Comparison of ENCODE assay signal across 8 mouse cellular contexts in genomic region chr19:45036867-45037266, GRCm38 (mm10). TPM values are rescaled to one million over a fixed set of nuclear protein-coding genes. Genes with fewer than 3 reads are reported as not detected.
DNase-seq lines count a peak whose midpoint lies in the region; ATAC-seq and TF ChIP-seq lines count a peak whose summit lies in the region.

No protein-coding gene starts in this region.

- DNase-seq in hindbrain, postnatal 0 days (ENCODE audit: low spot score) = peak; percentile 37
- peak; percentile 48 for DNase-seq in CD4-positive helper T cell, adult 2 months (ENCODE audit: low read depth, low spot score)
- DNase-seq in adrenal gland, postnatal 25 days = peak; percentile 80
- peak; percentile 84 for DNase-seq in lung, postnatal 14 days
- DNase-seq in ovary, adult 18-20 months (ENCODE audit: low spot score) = no peak
- DNase-seq in frontal cortex, postnatal 14 days (ENCODE audit: low spot score in 2 of 2) = no peak

- no peaks in the 10 kb centered on the region for H3K9me3 ChIP-seq in hindbrain, postnatal 0 days (ENCODE audit: low read length)
- no peaks in the 10 kb centered on the region for H3K9me3 ChIP-seq in hindbrain, embryonic 16.5 days (ENCODE audit: control insufficient read depth, low read length)

- ATAC-seq in hindbrain, postnatal 0 days = no peak
- ATAC-seq in hindbrain, embryonic 16.5 days = no peak
- peak; percentile 64 for ATAC-seq in granulocyte monocyte progenitor cell, adult 5-6 weeks (replicated peaks; ENCODE audit: poor library complexity, severe bottlenecking)

- H3K27me3 ChIP-seq in hindbrain, postnatal 0 days (ENCODE audit: insufficient read depth, low read length) = no peaks in the 10 kb centered on the region
- no peaks in the 10 kb centered on the region for H3K27me3 ChIP-seq in hindbrain, embryonic 16.5 days (replicated peaks; ENCODE audit: control insufficient read depth, insufficient read depth, low read length)

- no peak overlapping the region for H3K4me2 ChIP-seq in hindbrain, postnatal 0 days (ENCODE audit: low read depth, low read length)
- H3K4me2 ChIP-seq in hindbrain, embryonic 16.5 days (ENCODE audit: low read length) = no peak overlapping the region

- TF ChIP-seq CTCF in hindbrain, postnatal 0 days (IDR thresholded peaks at IDR 0.05; ENCODE audit: low read depth) = peak; percentile 62

- WGBS in hindbrain, postnatal 0 days = 31% methylated on average over 16 of the region's 16 CpGs
- WGBS in hindbrain, embryonic 16.5 days = 30% methylated on average over 16 of the region's 16 CpGs

- H3K27ac ChIP-seq in hindbrain, postnatal 0 days = no peak overlapping the region
- no peak overlapping the region for H3K27ac ChIP-seq in hindbrain, embryonic 16.5 days (ENCODE audit: low read depth, low read length)

- no peak overlapping the region for H3K4me3 ChIP-seq in hindbrain, postnatal 0 days (ENCODE audit: low read length)
- H3K4me3 ChIP-seq in hindbrain, embryonic 16.5 days (ENCODE audit: low read length) = no peak overlapping the region

- no peak overlapping the region for H3K9ac ChIP-seq in hindbrain, postnatal 0 days (replicated peaks; ENCODE audit: low read length)
- H3K9ac ChIP-seq in hindbrain, embryonic 16.5 days (ENCODE audit: low read depth, low read length) = no peak overlapping the region

- no peaks in the 10 kb centered on the region for H3K4me1 ChIP-seq in hindbrain, postnatal 0 days (ENCODE audit: insufficient read depth, low read length)
- no peaks in the 10 kb centered on the region; the same call in 1 of the 2 replicates for H3K4me1 ChIP-seq in hindbrain, embryonic 16.5 days (ENCODE audit: control insufficient read depth, insufficient read depth, low read depth, low read length)

- no peaks in the 10 kb centered on the region for H3K36me3 ChIP-seq in hindbrain, postnatal 0 days (ENCODE audit: insufficient read depth, low read length)
- no peaks in the 10 kb centered on the region for H3K36me3 ChIP-seq in hindbrain, embryonic 16.5 days (ENCODE audit: control insufficient read depth, insufficient read depth, low read length)

RNA-seq across cellular contexts. Expression of gene Pdzd7, which starts 8.7 kb away (rescaled TPM):
- total RNA-seq in hindbrain, postnatal 0 days (2014; rRNA removed) = 4.8 and 7.7 TPM in 2 replicates
- polyA plus RNA-seq in hindbrain, postnatal 0 days (2015; fragmentation: Nextera tagmentation; extraction: Ambion mirVana) = 1.9 and 2.5 TPM in 2 replicates
- polyA plus RNA-seq in hindbrain, embryonic 16.5 days (2015; fragmentation: Nextera tagmentation; extraction: Ambion mirVana) = 3.0 and 3.2 TPM in 2 replicates
- 0.52 TPM in 1 of 2 replicates, not detected in the other for total RNA-seq in adrenal gland, postnatal 25 days (2021)
- 0.24 TPM in 1 of 2 replicates, not detected in the other for total RNA-seq in granulocyte monocyte progenitor cell, adult 5-6 weeks (2014; fragmentation: Nextera tagmentation)
- not detected in 2 replicates for total RNA-seq in granulocyte monocyte progenitor cell, adult 5-6 weeks (2017)

RNA-seq across cellular contexts. Expression of gene Sfxn3, which starts 10.4 kb away (rescaled TPM):
- total RNA-seq in hindbrain, postnatal 0 days (2014; rRNA removed) = 63.9 and 76.9 TPM in 2 replicates
- polyA plus RNA-seq in hindbrain, postnatal 0 days (2015; fragmentation: Nextera tagmentation; extraction: Ambion mirVana) = 64.4 and 77.3 TPM in 2 replicates
- polyA plus RNA-seq in hindbrain, embryonic 16.5 days (2015; fragmentation: Nextera tagmentation; extraction: Ambion mirVana) = 76.8 and 85.4 TPM in 2 replicates
- 49.3 and 65.0 TPM in 2 replicates for total RNA-seq in adrenal gland, postnatal 25 days (2021)
- 10.5 and 21.1 TPM in 2 replicates for total RNA-seq in granulocyte monocyte progenitor cell, adult 5-6 weeks (2014; fragmentation: Nextera tagmentation)
- total RNA-seq in granulocyte monocyte progenitor cell, adult 5-6 weeks (2017) = 3.7 and 5.3 TPM in 2 replicates

RNA-seq across cellular contexts. Expression of gene Lzts2, which starts 22.7 kb away (rescaled TPM):
- total RNA-seq in hindbrain, postnatal 0 days (2014; rRNA removed) = 44.1 and 44.7 TPM in 2 replicates
- polyA plus RNA-seq in hindbrain, postnatal 0 days (2015; fragmentation: Nextera tagmentation; extraction: Ambion mirVana) = 16.4 and 17.0 TPM in 2 replicates
- polyA plus RNA-seq in hindbrain, embryonic 16.5 days (2015; fragmentation: Nextera tagmentation; extraction: Ambion mirVana) = 14.8 and 18.7 TPM in 2 replicates
- total RNA-seq in adrenal gland, postnatal 25 days (2021) = 83.2 and 101 TPM in 2 replicates
- total RNA-seq in granulocyte monocyte progenitor cell, adult 5-6 weeks (2014; fragmentation: Nextera tagmentation) = 4.9 and 7.9 TPM in 2 replicates
- 6.9 and 9.9 TPM in 2 replicates for total RNA-seq in granulocyte monocyte progenitor cell, adult 5-6 weeks (2017)

RNA-seq across cellular contexts. Expression of gene Mrpl43, which starts 30.6 kb away (rescaled TPM):
- 97.1 and 98.4 TPM in 2 replicates for total RNA-seq in hindbrain, postnatal 0 days (2014; rRNA removed)
- polyA plus RNA-seq in hindbrain, postnatal 0 days (2015; fragmentation: Nextera tagmentation; extraction: Ambion mirVana) = 109 and 115 TPM in 2 replicates
- 90.1 and 98.4 TPM in 2 replicates for polyA plus RNA-seq in hindbrain, embryonic 16.5 days (2015; fragmentation: Nextera tagmentation; extraction: Ambion mirVana)
- 47.9 and 53.7 TPM in 2 replicates for total RNA-seq in adrenal gland, postnatal 25 days (2021)
- 41.8 and 53.7 TPM in 2 replicates for total RNA-seq in granulocyte monocyte progenitor cell, adult 5-6 weeks (2014; fragmentation: Nextera tagmentation)
- total RNA-seq in granulocyte monocyte progenitor cell, adult 5-6 weeks (2017) = 35.5 and 37.9 TPM in 2 replicates

RNA-seq across cellular contexts. Expression of gene Twnk, which starts 31.4 kb away (rescaled TPM):
- total RNA-seq in hindbrain, postnatal 0 days (2014; rRNA removed) = 7.5 and 8.6 TPM in 2 replicates
- polyA plus RNA-seq in hindbrain, postnatal 0 days (2015; fragmentation: Nextera tagmentation; extraction: Ambion mirVana) = 8.2 and 8.5 TPM in 2 replicates
- polyA plus RNA-seq in hindbrain, embryonic 16.5 days (2015; fragmentation: Nextera tagmentation; extraction: Ambion mirVana) = 12.4 and 15.5 TPM in 2 replicates
- 36.7 and 39.3 TPM in 2 replicates for total RNA-seq in adrenal gland, postnatal 25 days (2021)
- 27.9 and 30.2 TPM in 2 replicates for total RNA-seq in granulocyte monocyte progenitor cell, adult 5-6 weeks (2014; fragmentation: Nextera tagmentation)
- 20.1 and 23.0 TPM in 2 replicates for total RNA-seq in granulocyte monocyte progenitor cell, adult 5-6 weeks (2017)

Comparison
In these comparisons a context has a peak if more than half of its experiments do, and no peak if none do; other contexts are left out.
1. DNase-seq: peak in hindbrain, postnatal 0 days (single experiment), CD4-positive helper T cell, adult 2 months (single experiment), adrenal gland, postnatal 25 days (single experiment) and lung, postnatal 14 days (single experiment); none in ovary, adult 18-20 months (single experiment) and frontal cortex, postnatal 14 days (0 of 2).